Mouse (Mus musculus) embryonic stem cell, embryonic (primary cell): ENCODE measurements at regions not wholly inside any gene's neighbourhood (a gene's known extent, or its start where the extent isn't known, plus 50 kb on each side); places are given as distances from the start of the nearest gene placed in this dataset.

Experiments used
- CTCF ChIA-PET, 4 experiments: fragments of 300-600 bp in 2 of 4; fragments of 350-600 bp in 2 of 4; sonication (Branson Sonifier 250); formaldehyde crosslinking; loops; one replicate each; lab custom pipeline; 2022; ENCODE audit warnings: inconsistent platforms in 2 of 4; lab: Charles Lee
- POLR2A ChIA-PET, 4 experiments: fragments of 300-600 bp in 2 of 4; fragments of 350-600 bp in 2 of 4; sonication (Branson Sonifier 250); formaldehyde crosslinking; loops; one replicate each; lab custom pipeline; 2022; ENCODE audit warnings: antibody characterized with exemption in 4 of 4, inconsistent platforms in 1 of 4; lab: Charles Lee

DNA sequence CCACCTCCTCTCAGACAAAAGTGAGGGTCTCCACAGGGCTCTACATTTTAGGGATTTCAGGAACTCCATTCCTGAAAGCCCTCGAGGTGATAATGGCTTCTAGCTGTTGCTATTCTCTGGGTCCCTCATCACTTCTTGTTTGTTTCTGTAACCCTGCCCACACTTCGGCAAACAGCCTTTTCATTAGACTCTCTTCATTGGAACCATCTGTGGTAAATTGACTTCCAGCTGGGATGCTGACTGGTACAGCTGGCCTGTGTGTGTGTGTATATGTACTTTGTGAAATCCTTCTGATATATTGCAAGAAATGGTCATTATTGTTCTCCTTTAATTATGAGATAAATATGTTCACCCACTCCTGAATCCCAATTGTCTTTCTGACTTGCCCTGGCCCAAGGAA, 50.3 kb downstream of the Gm10192 start:
- ChIA-PET POLR2A (no interaction called here), CTCF (no interaction called here)

DNA sequence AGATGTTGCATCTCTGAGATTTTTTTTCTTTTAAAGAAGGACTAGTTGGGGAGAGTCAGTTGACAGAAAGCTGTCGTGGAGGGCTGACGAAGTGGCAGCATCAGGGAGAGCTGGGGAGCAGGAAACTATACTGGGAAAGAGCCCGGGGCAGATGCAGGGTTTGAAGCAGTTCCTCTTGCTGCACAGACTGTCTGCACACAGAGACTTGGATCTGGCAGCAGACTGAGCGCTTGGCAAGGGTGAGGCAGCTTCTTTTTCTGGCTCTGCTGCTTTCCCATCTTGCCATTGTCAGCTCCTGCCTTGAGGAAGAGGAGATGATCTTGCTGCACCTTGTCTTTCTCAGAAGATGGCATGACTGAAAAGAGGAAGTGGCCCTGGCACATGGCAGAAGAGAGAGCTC, 55.2 kb downstream of the Gm10192 start:
- CTCF ChIA-PET: interaction anchor here in 1 of 4 experiments (0.6 kb wide), 1 partner anchor 708 kb away, joined by 3 read pairs; no protein-coding TSS in a partner anchor
- POLR2A ChIA-PET: no interaction called here

DNA sequence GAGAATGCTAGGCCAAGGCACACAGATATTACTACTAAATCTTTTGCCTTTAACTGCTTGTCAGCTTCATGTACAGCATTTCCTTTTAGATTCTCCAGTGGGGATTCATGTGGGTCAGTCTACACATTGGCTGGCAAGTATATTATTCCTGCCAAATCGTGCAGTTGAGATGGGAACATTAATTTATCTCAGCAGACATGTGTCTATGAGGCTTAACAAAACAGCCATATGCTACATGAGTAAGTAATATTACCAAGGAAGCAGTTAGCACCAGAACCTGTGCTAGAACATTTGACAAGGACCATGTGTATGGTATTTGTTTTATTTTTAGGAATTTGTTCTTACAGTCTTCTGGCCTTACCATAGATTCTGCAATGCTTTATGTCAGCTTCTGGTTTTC, 59.1 kb downstream of the Gm10192 start:
- ChIA-PET CTCF (no interaction called here), POLR2A (no interaction called here)

DNA sequence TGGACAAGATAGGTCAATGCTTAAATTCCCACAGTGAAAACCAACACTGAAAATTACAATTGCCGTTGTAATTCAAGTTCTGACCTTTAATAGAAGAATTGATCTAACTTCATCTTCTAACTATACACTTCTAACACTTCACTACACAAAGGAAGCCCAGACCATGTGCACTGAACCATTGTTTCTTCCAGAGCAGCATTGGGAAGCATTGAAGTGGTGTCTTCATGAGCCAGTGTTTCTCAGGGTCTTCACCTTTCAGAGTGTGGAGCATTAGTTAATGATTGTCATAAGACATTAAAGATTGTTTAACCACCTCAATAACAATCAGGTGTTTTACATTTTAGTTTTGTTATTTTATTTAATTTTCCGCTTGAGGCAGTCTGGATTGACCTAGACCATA, 61.0 kb downstream of the Gm10192 start:
- POLR2A ChIA-PET: interaction anchor here in 1 of 4 experiments (0.6 kb wide), 1 partner anchor 155 kb away, joined by 3 read pairs; no protein-coding TSS in a partner anchor
- CTCF ChIA-PET: no interaction called here

DNA sequence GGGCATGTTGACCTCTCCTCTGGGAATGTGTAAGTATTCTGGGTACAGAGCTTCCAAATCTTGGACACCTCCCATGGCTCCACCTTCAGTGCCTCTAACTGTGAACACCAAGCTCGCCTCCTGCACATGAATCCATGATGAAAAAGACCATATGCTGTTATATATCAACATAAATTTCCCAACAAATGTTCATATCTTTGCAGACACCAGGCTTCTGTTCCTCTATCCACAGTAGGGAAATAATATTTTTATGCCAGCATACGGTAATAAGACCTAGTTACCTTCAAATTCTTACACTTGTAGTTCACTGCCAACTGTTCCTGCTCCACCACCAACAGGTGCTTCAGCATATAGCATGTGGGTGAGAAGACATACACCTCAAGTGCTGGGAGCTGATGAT, 63.5 kb downstream of the Gm10192 start:
- ChIA-PET CTCF (no interaction called here), POLR2A (interaction anchor here in 1 of 4 experiments (0.9 kb wide), 1 partner anchor 34 kb away, joined by 3 read pairs; no protein-coding TSS in a partner anchor)

DNA sequence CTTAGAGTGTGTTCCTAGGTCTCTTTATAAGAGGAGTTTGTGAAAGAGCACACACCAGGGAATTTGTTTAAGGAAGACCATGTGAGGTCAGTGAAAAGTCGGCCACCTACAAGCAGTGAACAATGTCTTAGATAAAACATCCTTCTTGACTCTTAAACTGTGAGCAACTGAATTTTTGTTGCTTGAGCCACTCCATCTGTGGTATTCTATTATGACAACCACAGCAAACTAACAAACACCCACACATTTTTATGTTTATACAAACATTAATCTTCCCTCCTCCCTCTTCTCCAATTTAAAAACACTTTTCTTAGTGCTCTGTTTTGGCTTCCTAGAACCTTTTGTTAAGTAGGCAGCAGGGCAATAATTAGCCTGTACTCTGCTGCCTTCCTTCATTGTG, 66.0 kb downstream of the Gm10192 start:
- CTCF ChIA-PET: no interaction called here
- POLR2A ChIA-PET: no interaction called here

DNA sequence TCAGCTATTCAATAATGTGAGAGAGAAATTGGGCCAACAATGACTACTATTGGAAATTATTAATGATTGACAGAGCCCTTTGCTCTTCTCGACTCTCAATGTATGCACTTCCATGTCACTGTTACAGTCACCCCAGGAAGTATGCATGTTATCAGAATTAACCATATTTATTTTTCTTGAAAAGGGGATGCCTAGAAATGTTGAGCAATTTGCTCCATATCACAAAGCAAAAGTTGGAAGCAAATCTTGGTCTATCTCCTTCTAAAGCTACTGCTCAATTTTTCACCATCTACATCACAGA, 80.3 kb downstream of the Gm10192 start:
- POLR2A ChIA-PET: no interaction called here
- CTCF ChIA-PET: no interaction called here

DNA sequence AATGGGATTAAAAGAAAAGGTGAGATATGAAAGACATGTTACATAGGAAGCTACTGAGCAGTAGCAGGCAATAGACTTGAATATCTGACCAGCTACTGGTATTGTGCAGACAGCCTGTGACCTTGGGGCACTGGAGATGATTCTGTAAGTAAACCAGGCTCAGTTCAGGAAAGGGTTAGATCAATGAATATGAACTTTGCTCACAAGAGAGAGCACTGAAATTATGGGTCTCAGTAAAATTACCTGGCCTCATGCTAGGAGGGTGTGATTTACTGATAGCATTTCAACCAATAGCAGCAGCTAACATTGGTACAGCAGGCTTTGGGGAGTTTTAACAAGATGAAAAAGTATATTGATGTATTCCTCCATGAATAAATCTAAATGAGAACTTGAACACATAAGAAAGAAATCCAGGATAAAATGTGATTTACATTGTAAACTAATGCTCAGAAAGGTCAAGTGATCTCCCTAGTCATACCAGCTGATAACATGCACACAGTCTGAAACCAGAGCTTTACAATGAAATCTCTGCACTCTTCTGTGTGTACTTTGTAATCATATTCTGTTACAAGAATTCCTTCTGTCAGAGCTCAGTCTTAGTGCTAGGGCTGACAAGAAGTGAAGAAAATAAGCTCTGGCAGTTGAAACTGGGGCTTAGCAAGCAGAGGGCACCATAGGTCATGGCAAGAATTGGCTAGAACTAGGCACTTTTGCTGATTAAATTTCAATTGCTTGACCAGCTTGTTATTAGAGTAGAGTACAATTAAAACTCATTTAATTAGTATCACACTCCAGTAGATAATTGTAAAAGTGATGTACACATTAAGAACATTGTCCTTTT, 80.8 kb downstream of the Gm10192 start:
- ChIA-PET CTCF (no interaction called here), POLR2A (no interaction called here)

DNA sequence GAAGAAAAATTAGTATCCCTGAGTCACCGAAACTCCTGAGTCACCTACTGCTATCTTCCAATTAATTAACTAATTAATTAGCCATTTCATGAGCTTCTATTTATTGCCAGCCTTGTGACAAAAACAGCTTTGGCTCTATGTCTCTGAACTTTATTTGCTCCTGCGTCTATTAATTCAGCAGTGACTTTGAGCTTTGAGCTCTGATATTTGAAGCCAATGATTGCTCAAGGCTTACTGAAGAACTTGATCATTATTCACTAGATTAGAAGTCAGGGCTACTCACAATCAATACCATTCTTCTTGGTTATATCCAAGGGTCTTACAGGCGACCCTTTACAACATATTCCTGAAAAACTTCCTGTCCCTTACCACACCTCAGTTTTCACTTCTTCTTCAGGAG, 83.2 kb downstream of the Gm10192 start:
- POLR2A ChIA-PET: no interaction called here
- CTCF ChIA-PET: no interaction called here

DNA sequence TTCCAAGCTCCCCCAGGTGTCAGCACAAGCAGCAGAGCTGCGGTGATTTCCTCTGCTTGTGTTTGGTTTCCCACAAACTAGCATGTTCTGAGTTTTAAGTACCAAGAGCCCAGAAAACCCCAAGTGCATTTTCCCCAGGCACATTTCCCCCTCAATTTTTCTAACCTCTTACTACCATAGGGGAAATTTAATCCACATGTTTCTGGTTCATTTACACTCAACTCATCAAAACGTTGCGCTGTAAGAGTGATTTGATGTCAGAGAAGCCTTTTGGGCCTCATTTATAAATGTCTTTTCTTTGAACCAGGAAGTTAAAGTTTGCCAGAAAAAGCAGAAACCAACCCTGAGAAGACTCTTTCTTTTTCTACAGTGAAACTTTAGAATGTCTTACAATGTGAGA, 89.4 kb downstream of the Gm10192 start:
- POLR2A ChIA-PET: no interaction called here
- CTCF ChIA-PET: no interaction called here

DNA sequence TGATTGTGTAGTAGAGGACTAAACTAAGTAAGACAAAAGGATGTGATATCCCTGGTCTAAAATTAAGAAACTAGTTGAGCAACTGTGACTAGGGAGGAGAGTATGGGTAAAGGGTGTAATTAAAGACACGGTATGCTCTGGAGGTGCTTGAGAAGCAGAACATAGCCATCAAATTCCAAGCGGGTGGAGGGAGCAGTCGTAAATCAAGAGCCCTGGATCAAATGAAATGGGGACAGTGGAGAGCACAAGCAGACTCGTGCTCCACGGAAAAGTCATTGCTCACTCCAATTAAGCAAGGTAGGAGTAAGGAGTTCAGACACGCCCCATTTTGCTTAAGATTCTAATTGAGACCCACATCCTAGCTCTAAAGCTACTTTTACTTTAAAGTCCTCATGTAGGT, 132.2 kb downstream of the Gm10192 start:
- POLR2A ChIA-PET: no interaction called here
- CTCF ChIA-PET: no interaction called here

DNA sequence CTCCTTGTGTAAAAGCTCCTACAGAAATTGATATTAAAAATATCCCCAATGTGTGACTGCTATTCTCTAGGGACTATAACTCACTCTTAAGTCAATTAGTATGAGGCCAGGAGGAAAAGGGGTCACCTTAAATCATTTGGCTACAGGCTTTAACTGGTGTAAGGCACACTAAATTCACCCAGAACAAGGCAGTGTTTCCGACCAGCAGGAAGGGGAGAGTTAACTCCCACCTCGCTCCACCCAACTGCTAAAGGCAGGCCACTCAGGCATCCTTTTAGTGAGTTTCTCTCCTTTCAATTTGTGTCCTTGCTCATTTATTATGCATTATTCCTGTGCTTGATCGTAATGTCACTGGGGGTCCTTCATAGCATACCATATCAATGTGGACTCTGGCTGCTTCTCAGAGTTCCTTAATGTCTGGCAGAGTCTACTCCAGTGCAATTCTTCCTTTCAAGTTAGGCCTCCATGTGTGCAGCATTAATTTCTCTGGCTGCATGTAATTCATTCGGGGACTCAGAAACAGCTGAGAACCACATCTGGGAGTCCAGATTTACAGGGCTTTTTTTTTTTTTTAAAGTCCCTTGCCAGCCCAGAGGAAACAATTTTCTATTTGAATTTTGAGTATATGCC, 133.8 kb downstream of the Gm10192 start:
- ChIA-PET CTCF (no interaction called here), POLR2A (no interaction called here)

DNA sequence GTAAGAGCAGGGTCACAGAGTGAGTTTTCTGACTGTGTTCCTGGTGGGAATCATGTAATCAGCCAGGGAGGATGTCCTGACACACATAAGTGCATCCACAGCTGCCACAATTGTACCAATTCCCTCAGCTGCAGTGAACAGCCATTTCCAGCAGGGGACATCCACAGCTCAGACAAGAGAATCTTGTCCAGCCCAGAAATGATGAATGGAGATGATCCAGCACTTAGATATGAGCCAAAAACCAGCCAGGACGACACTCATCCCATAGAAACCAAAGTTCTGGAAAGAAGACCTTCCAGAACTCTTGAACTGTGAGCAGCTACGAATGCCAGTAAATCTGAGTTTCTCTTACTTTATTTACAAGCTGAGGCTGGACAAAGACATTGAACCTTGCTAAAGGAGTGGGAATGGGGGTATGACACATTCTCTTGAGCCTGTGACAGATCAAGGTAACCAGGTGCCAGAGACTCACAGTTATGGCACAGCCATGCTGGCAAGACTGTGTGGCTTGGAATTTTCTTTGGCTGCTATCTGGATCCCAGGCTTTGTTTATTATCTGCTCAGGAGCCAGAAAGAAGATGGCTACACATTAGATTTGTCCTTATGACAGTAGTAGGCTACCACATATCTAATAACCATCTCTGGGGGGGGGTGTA, 145.1 kb downstream of the Gm10192 start:
- ChIA-PET POLR2A (no interaction called here), CTCF (interaction anchor here in 1 of 4 experiments (0.6 kb wide), 1 partner anchor 720 kb away, joined by 3 read pairs; no protein-coding TSS in a partner anchor)

DNA sequence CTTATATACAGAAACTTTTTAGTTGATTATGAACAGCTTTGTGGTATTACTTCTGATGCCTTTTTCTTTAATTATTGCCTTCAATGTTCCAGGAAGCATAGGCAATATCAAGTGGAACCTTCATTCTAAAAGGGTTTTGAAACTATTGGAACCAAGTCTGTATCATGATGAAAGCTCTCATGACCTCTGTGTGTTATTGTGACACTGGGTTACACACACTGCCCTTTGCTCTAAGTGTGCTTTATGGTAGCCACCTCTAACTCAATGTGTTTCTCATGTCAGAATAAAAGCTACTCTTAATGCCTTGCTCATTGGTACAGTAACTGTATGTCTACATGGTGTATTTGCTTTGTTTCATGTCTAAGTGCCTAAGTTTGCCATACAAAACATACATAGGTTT, 154.0 kb downstream of the Gm10192 start:
- POLR2A ChIA-PET: no interaction called here
- CTCF ChIA-PET: no interaction called here

DNA sequence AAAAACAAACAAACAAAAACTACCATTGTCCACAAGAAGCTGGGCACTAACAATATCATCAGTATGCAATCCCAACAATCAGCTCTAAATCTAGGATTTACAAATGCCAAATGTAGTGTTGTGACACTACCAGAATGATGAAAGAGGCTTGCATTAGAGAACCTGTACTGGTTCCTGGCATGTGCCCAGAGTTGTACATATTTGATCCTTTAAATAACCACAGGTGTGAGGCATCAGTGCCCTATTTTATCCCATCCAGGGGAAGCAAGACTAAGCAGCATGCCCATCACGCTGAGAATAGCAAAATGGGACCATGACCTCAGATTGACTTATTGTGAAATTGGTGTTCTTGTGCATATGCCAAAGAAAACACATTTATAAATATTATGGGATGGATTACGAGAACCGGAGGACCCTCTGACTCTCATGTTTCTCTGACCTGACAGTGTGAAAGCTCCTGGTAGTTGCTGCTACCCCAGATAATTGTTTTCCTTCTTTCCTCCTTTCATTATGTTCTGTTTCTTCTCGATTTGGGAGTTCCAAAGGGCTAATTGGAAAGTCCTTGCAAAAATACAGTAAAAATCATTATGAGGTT, 157.4 kb downstream of the Gm10192 start:
- ChIA-PET CTCF (no interaction called here), POLR2A (no interaction called here)

DNA sequence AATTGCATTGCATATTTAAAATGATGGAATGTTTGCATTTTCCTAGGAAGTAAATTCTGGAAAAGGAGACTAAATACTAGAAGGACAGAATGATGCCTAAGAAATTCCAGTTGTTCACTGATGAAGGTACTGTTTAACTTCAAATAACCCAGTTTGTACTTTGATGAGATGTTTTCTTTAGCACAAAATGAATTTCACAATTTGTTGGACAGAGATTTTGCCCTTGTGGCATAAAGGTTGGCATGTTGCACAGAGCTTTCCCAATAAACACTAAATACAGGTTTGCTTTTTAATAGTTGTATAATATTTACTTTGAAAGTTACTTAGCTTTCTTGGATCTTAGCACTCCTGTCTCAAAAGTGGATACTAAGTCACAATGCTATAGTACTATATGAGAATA, 181.6 kb downstream of the Gm10192 start:
- POLR2A ChIA-PET: no interaction called here
- CTCF ChIA-PET: no interaction called here

DNA sequence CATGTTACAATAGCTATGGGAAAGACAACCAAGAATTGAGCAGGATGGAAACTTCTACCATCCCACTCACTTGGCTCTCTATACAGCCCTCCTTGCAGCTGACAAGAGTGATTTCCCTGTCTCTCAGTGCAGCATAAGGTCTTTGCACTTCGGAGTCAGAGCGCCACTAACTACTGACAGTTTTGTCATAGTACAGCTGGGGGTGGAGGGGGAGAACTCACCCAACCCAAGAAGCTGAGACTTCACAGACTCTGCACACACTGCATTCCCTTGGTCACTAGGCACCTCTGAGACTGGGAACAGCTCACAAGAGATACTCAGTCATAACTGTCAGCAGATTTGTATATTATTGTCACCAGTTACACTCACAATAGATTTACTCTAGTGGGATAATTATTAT, 195.3 kb upstream of the Gm12695 start:
- POLR2A ChIA-PET: no interaction called here
- CTCF ChIA-PET: interaction anchor here in 1 of 4 experiments (0.6 kb wide), 1 partner anchor 657 kb away, joined by 3 read pairs; no protein-coding TSS in a partner anchor

DNA sequence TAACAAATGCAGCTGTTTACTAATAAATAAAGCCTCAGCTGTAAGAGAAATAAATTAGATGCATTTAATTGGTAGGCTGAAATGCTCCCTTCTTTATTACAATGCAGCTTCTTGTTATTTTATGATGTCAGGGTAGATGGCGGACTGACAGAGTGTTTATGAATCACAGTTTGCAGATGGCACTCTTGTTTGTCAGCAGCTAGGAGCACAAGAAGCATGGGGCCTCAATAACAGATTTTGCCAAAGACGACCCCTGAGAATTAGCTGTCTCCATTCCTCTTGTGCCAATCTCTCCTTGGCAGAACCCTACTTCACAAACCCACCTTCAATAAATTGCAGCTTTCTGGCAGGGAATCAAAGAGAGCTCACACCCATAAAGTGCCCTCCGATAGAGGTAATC, 194.9 kb upstream of the Gm12695 start:
- CTCF ChIA-PET: no interaction called here
- POLR2A ChIA-PET: no interaction called here

DNA sequence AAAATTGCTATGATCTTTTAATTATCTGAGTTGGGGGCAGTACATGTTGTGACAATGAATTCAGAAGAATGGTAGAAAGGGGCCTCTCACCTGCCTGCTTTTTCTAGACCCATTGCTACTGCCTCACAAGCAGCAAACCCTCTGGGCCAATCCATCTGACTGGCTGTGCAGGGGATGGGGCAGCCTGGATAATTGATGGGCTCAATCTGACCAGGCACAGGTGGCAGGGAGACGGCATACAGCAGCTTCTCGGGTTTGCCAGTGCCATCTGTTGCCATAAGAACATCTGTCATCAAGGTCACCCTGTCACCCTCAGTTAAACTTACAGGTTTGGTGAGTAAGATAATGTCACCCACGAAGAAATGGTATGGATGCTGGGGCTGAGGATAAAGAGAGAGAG, 189.9 kb upstream of the Gm12695 start:
- POLR2A ChIA-PET: no interaction called here
- CTCF ChIA-PET: no interaction called here

DNA sequence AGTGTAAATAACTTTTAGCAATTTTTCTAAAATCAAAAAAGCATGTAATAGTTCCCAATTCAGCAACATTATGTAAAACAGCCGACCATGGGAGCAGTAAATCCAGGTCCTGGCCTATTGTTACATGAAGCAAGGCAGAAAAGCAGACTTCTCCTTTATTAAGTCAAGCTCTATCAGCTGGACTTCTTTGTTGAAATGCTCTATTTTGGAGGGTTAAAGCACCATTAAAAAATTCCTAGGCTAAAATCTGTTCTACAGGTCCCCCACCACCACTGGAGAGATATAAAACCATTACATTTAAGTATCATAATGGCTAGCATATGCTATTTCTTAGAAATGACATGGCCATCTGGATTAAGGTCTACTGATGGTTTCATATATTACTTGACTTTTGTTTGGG, 188.8 kb upstream of the Gm12695 start:
- ChIA-PET POLR2A (no interaction called here), CTCF (no interaction called here)
